Mouse (Mus musculus): ENCODE data around the gene Ptrh1. TPM values are rescaled to one million over a fixed set of nuclear protein-coding genes. Genes with fewer than 3 reads are reported as not detected.

Ptrh1 gene
- polyA plus RNA-seq, 1 experiment from 2014 or later: 4.3 TPM

DNA sequence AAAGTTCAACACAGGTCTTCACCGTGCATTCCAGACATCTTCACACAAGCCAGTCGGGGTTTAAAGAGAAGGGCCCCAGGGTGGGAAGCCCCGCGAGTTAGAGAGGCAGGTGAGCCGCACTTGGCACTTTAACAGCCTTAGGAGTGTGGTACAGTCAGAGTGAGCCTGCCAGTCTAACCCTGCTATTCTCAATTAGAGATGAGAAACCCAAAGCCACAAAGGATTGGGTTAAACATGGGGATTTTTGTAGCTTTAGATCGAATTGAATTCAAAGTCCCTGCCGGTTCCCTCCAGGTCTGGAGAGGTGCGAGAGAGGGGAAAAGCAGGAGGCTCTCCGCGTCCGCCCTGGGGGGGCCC, 34.7 kb upstream of the Ptrh1 start, which contains the start of gene 6330409D20Rik:
Gene 6330409D20Rik, minus strand, starts transcription at position 101 of the 357 bp plus-strand sequence.
- Histone ChIP-seq H3K36me3 (peaks cover 18% of the 10 kb centered on the region), H3K4me3 (peak within 1 kb of the TSS; percentile 79), H3K4me1 (peaks cover 21% of the 10 kb centered on the region), H3K27ac (peak within 1 kb of the TSS; percentile 83), H3K27me3 (replicated peaks) (0 out of 2 replicates have a peak, but pooled peaks cover 3% of the 10 kb centered on the region), H3K4me2 (replicated peaks) (peak within 1 kb of the TSS; percentile 97), H3K9me3 (no peaks in the 10 kb centered on the region), H3K9ac (peak within 1 kb of the TSS; percentile 83)
- 10% methylated on average over 11 of the region's 11 CpGs for WGBS
- no peak for ATAC-seq (ENCODE audit: low FRiP score, low read depth)

DNA sequence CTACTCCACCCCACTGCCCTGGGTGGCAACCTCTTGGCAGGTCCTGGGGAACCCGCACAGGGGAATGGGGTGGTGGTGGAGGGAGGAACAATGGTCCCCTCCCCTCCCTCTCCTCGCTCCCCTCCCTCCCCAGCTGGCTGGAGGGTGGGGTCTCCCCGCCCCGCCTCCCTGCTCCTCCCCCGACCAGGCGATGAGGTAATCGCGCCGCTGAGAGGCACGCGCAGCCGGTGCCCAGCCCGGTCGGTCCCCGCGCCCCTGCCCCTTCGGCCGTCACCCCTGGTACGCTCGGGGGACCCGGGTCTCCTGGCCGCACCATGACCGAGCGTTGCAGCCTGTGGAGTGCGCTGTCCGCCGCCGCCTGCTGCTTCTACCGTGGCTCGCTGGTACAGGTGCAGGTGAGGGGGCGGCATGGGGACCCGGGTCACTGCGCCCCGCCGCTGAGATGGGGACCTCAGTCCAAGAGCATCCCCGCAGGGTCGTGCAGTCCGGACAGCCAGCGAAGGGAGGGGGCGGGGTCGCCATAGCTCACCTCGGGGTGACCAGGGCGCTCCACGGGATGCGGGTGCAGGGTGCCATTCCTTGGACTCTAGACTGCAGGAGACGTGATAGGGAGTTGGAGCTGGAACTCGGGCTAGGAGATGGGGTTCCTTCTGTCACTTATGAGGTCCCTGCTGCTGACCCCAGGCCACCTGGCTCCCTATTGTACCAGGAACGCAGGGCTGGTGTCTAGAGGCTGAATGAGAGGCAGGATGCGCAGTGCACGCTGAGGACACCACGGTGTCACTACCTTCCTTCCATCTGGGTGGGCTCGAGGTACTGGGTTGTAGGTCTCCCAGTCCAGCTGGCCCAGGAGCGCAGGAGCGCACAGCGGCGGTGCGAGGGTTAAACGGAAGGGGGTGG, 34.1 kb upstream of the Ptrh1 start:
- Histone ChIP-seq H3K9me3 (no peaks in the 10 kb centered on the region), H3K36me3 (peaks cover 24% of the 10 kb centered on the region), H3K27me3 (replicated peaks) (0 out of 2 replicates have a peak, but pooled peaks cover 3% of the 10 kb centered on the region), H3K9ac (peak overlapping the region; percentile 83), H3K27ac (peak overlapping the region; percentile 83), H3K4me1 (peaks cover 21% of the 10 kb centered on the region), H3K4me2 (replicated peaks) (peak overlapping the region; percentile 97), H3K4me3 (peak overlapping the region; percentile 79)
- ATAC-seq (ENCODE audit: low FRiP score, low read depth): peak; percentile 61
- 2% methylated on average over 54 of the region's 58 CpGs for WGBS

DNA sequence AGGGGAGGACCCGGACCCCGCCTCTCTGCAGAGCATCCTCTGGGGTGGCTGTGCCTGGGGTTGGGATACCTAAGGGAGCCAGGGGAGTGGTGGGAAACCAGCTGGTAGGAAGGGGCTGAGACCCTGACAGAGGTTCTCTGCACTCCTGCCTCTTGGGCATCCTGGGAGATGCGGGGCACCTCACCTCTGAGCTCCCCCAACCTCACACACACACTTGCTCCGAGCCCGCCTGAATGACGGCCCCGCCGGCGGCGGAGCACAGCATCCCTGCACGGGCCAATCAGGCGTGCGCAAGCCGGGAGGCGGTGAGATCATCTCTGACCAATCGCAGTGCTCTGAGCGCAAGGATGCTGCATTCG, 33.4 kb upstream of the Ptrh1 start:
- H3K9ac ChIP-seq: peak overlapping the region; percentile 83
- H3K27ac ChIP-seq: peak overlapping the region; percentile 83
- H3K36me3 ChIP-seq: peaks cover 31% of the 10 kb centered on the region
- peaks cover 21% of the 10 kb centered on the region for H3K4me1 ChIP-seq
- 0 out of 2 replicates have a peak, but pooled peaks cover 3% of the 10 kb centered on the region for H3K27me3 ChIP-seq (replicated peaks)
- ATAC-seq (ENCODE audit: low FRiP score, low read depth): peak; percentile 90
- peak overlapping the region; percentile 97 for H3K4me2 ChIP-seq (replicated peaks)
- no peaks in the 10 kb centered on the region for H3K9me3 ChIP-seq
- H3K4me3 ChIP-seq: peak overlapping the region; percentile 79
- WGBS: 1% methylated on average over 18 of the region's 18 CpGs

DNA sequence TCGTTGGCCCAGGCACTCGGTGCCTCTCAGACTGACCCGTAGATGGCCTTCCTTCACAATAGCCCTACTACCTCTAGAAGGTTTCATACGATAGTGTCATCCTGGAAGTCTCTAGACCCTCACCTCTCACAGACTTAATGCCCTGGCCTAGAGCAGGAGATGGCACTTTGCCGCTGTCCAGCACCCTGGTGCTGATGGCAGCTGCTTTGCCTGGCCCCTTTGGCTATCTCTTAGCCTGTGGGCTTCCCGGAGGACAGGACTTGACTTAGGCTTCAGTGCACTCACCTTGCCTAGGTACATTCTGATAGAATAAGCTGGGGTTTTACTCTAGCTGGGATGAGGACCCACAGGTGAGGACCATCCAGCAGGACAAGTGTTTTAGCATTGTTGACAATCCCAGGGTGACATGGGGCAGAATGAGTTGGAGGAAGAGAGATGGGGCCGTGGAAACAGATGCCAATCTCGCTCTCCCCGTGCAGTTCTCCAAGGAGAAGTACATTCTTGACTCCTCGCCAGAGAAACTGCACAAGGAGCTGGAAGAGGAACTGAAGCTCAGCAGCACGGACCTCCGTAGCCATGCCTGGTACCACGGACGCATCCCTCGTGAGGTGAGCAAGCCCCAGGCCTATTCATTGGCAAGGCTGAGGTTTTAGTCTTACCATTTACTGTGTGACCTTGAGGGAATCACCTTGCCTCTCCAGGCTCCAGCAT, 31.2 kb upstream of the Ptrh1 start:
- 76% methylated on average over 15 of the region's 15 CpGs for WGBS
- Histone ChIP-seq H3K9me3 (no peaks in the 10 kb centered on the region), H3K4me1 (peaks cover 21% of the 10 kb centered on the region), H3K9ac (no peak overlapping the region), H3K4me2 (replicated peaks) (no peak overlapping the region), H3K27ac (no peak overlapping the region), H3K36me3 (peaks cover 45% of the 10 kb centered on the region), H3K4me3 (no peak overlapping the region), H3K27me3 (replicated peaks) (0 out of 2 replicates have a peak, but pooled peaks cover 3% of the 10 kb centered on the region)
- no peak for ATAC-seq (ENCODE audit: low FRiP score, low read depth)

DNA sequence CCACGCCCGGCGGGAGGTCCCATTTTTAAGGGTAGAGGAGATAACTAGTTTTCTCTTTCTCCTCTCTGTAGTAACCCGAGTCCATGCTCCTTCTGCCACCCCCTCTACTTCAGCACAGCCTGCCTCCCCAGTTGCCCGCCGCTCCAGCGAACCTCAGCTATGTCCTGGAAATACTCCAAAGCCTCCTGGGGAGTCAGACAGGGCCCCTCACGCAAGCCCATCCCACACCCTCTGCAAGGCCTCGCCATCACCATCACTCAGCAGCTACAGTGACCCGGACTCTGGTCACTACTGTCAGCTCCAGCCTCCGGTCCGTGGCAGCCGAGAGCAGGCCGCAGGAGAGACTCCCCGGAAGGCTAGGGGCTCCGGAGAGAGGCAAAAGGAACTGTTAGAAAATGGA, 26.5 kb upstream of the Ptrh1 start:
- ATAC-seq (ENCODE audit: low FRiP score, low read depth): no peak
- Histone ChIP-seq H3K36me3 (peaks cover 65% of the 10 kb centered on the region), H3K4me2 (replicated peaks) (no peak overlapping the region), H3K27me3 (replicated peaks) (no peaks in the 10 kb centered on the region), H3K4me1 (peaks cover 25% of the 10 kb centered on the region), H3K9me3 (no peaks in the 10 kb centered on the region), H3K9ac (no peak overlapping the region), H3K27ac (no peak overlapping the region), H3K4me3 (no peak overlapping the region)
- WGBS: 91% methylated on average over 16 of the region's 16 CpGs

DNA sequence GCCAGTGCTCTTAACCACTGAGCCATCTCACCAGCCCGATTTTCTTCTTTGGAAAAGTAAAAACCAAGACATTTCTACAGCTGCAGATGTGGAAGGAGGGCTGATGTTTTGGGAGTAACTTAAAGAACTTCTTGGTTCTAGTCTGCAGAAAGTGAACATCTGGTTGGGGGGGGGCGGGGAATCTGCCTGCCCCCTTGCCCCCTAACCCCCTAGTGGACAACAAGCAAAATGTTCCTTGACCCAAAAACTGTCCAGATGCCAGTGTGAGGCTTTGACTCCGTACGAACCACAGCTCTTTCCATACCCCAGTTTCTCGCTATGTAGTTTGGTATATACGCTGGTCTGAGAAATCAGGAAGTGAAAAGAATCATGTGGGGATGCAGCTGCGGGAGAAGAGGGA, 25.4 kb upstream of the Ptrh1 start:
- ATAC-seq (ENCODE audit: low FRiP score, low read depth): no peak
- 0 out of 2 replicates have a peak overlapping the region, but pooled peaks have one; percentile 63 for H3K4me2 ChIP-seq (replicated peaks)

DNA sequence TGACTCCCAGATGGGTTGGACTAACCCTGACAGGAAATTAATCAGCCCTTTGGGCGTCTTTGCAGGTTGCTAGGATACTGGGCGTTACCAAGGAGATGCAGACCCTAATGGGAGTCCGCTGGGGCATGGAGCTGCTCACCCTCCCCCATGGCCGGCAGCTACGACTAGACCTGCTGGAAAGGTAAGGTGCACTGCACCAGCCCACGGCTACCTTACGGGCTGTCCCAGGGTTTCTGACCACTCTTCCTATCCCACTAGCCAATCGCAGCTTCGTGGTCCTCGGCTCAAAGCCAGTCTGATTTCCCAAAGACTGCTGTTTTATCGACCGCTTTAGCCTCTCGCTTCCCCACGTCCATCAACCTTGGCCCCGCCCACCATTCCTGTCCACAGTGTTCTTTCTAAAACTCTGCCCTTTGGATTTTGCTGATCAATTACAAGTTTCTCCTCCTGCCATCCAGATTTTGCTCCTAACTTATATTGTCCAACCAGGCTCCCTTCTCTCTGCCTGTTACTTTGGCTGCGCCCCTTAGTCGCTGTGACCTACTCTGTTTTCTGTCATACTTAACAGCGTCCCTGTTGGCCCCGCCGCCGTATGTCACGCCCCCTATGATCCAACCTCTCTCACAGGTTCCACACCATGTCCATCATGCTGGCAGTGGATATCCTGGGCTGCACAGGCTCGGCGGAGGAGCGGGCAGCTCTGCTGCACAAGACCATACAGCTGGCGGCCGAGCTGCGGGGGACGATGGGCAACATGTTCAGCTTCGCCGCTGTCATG, 24.5 kb upstream of the Ptrh1 start:
- Histone ChIP-seq H3K9me3 (no peaks in the 10 kb centered on the region), H3K27ac (peak overlapping the region; percentile 62), H3K27me3 (replicated peaks) (no peaks in the 10 kb centered on the region), H3K36me3 (peaks cover 57% of the 10 kb centered on the region), H3K4me3 (peak overlapping the region; percentile 30), H3K9ac (peak overlapping the region; percentile 55), H3K4me2 (replicated peaks) (peak overlapping the region; percentile 63), H3K4me1 (peaks cover 25% of the 10 kb centered on the region)
- WGBS: 7% methylated on average over 31 of the region's 31 CpGs
- peak; percentile 82 for ATAC-seq (ENCODE audit: low FRiP score, low read depth)

More for the DNA sequence above, 25.4 kb upstream of the Ptrh1 start:
- Histone ChIP-seq H3K9me3 (no peaks in the 10 kb centered on the region), H3K4me1 (peaks cover 25% of the 10 kb centered on the region), H3K4me3 (no peak overlapping the region), H3K27me3 (replicated peaks) (no peaks in the 10 kb centered on the region), H3K9ac (no peak overlapping the region), H3K36me3 (peaks cover 65% of the 10 kb centered on the region), H3K27ac (no peak overlapping the region)
- 73% methylated on average over 7 of the region's 7 CpGs for WGBS

DNA sequence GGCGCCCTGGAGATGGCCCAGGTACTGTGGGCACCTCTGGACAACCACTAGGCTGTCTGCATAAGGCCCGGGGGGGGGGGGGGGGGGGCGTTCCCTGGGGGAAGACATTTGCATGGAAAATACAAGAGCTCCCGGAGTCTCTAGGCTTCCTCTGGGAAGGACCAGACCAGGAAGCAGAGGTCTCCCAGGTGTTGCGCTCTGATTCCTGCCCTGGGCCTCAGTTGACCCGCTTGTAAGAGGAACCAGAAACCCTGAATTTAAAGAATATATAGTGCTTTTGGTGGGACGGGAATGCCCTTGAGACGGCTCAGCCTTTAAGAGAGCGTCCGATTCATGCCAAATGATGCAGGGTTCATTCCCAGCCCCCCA, 23.9 kb upstream of the Ptrh1 start:
- Histone ChIP-seq H3K9ac (peak overlapping the region; percentile 55), H3K4me3 (peak overlapping the region; percentile 30), H3K27ac (peak overlapping the region; percentile 62), H3K27me3 (replicated peaks) (no peaks in the 10 kb centered on the region), H3K4me1 (peaks cover 25% of the 10 kb centered on the region), H3K36me3 (peaks cover 51% of the 10 kb centered on the region), H3K4me2 (replicated peaks) (peak overlapping the region; percentile 63), H3K9me3 (no peaks in the 10 kb centered on the region)
- ATAC-seq (ENCODE audit: low FRiP score, low read depth): no peak
- 24% methylated on average over 8 of the region's 10 CpGs for WGBS

DNA sequence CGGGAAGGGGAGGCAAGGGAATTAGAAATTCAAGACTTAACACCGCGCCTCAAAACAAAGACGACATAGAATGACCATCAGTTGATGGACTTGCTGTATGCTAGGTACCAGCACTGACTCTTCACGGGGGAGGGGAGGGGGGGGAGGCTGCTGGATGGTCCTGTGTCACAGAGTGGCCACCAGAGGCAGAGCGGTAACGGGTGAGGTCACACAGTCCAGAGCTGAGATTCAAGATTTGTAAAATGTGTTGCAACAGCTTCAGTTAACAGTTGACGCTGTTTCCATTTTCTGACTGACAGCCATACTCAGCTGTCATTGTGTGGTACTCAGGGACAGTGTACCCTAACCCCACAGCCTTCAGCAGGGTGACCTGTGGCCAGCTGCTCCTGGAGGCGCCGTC, 23.4 kb upstream of the Ptrh1 start:
- Histone ChIP-seq H3K27me3 (replicated peaks) (no peaks in the 10 kb centered on the region), H3K4me3 (no peak overlapping the region), H3K4me1 (peaks cover 25% of the 10 kb centered on the region), H3K4me2 (replicated peaks) (peak overlapping the region; percentile 63), H3K9me3 (no peaks in the 10 kb centered on the region), H3K27ac (no peak overlapping the region), H3K36me3 (peaks cover 46% of the 10 kb centered on the region), H3K9ac (0 out of 2 replicates have a peak overlapping the region, but pooled peaks have one; percentile 55)
- no peak for ATAC-seq (ENCODE audit: low FRiP score, low read depth)
- 64% methylated on average over 10 of the region's 10 CpGs for WGBS

DNA sequence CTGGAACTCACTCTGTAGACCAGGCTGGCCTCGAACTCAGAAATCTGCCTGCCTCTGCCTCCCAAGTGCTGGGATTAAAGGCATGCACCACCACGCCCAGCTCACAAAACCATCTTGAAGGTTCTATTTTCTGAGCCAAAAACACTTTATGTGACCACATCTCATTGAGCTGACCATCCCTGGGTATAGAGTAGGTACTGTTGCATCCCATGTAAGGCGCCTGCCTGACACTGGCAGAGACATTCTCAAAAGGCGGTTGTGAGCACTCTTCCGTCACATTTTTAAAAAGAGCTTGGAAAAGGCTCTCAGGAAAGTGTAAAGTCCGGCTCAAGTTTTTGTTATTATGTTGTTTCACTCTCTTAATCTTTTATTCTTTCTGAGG, 18.9 kb upstream of the Ptrh1 start:
- Histone ChIP-seq H3K4me2 (replicated peaks) (peak overlapping the region; percentile 10; the same call in 1 of the 2 replicates), H3K27ac (no peak overlapping the region), H3K9me3 (no peaks in the 10 kb centered on the region), H3K27me3 (replicated peaks) (no peaks in the 10 kb centered on the region), H3K4me3 (no peak overlapping the region), H3K4me1 (peaks cover 9% of the 10 kb centered on the region), H3K36me3 (peaks cover 41% of the 10 kb centered on the region), H3K9ac (no peak overlapping the region)
- 37% methylated on average over 6 of the region's 6 CpGs for WGBS
- ATAC-seq (ENCODE audit: low FRiP score, low read depth): peak; percentile 34; the same call in 1 of the 2 replicates

DNA sequence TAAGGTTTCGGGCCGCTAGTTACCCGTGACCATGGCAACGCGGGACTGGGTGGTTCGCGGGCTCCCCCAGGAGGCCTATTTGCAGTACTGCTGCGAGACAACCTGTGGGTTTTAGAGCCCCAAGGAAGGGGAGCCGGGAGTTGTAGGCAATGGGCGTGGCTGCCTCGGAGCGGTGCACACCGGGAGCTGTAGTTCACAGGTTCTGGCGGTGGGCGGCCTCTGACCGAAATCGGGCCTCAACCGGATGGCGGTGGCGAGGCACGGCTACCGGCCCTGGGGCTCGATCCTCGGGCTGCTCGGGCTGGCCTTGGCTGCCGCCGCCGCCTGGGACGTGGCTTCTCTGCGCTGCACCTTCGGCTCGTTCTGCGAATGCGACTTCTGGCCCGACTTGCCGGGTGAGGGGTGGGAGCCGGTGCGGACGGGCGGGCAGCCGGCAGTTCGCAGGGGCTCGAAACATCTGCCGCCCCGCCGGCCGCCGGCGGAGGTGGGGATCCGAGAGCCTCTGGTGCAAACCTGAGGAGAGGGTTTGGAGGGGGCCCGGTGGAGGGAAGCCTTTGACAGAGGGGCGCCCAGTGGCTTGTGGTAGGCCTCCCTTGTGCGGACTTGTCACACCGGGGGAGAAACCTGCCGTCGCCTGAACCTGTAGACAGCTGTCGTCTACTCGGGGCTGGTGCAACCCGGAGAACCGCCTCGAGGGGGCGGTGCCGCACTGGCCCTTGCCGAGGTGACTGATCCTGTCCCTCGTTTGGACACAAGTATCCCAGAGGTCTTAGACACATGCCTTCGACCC, 18.3 kb upstream of the Ptrh1 start, which contains the start of gene Tor2a:
Gene Tor2a, plus strand, starts transcription at position 179 of the 790 bp plus-strand sequence.
- under 1% methylated on average over 66 of the region's 66 CpGs for WGBS

More for the DNA sequence above, 18.3 kb upstream of the Ptrh1 start, which contains the start of gene Tor2a:
- peak within 1 kb of the TSS; percentile 69 for H3K4me3 ChIP-seq
- peaks cover 4% of the 10 kb centered on the region for H3K4me1 ChIP-seq
- no peaks in the 10 kb centered on the region for H3K9me3 ChIP-seq
- no peaks in the 10 kb centered on the region for H3K27me3 ChIP-seq (replicated peaks)
- H3K27ac ChIP-seq: peak within 1 kb of the TSS; percentile 74
- ATAC-seq (ENCODE audit: low FRiP score, low read depth): peak; percentile 94
- H3K4me2 ChIP-seq (replicated peaks): peak within 1 kb of the TSS; percentile 61
- H3K36me3 ChIP-seq: peaks cover 46% of the 10 kb centered on the region
- peak within 1 kb of the TSS; percentile 90 for H3K9ac ChIP-seq

All from neural tube, embryonic 12.5 days (tissue).